Mouse (Mus musculus) heart, postnatal 0 days (tissue): ENCODE data around the gene Ctdsp2.

ENCODE experiments used
- CTCF ChIP-seq: IDR thresholded peaks from 2 replicates; pipeline ENCODE4 v1.5.1; 2016; ENCODE audit warnings: antibody characterized with exemption, control low read depth, low read depth
- EP300 ChIP-seq: IDR thresholded peaks from 2 replicates; pipeline ENCODE4 v1.6.1; 2016; ENCODE audit warnings: antibody characterized with exemption, low read depth

DNA sequence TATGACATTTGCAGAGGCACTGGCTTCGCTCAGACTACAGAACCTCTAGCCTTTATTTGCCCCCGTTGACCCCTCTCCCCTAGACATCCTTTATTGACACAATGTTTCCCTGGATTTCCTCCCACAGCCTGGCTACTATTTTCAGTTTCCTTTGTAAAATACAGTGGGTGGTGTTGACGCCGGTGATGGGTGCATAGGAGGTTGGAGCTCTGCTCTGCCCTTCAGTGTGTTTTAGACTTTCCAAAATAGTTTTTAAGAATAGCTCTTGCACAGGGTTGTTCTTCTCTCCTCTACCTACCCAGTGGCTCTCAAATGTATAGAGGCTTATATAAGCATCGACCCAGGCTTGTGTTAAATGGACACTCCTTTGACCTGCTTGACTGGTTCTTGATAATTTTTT lies 28.7 kb upstream of the Ctdsp2 start:
- no peak for TF ChIP-seq CTCF
- TF ChIP-seq EP300: no peak
